Mouse (Mus musculus) MEL (cell line): ENCODE measurements at regions not wholly inside any gene's neighbourhood (a gene's known extent, or its start where the extent isn't known, plus 50 kb on each side); places are given as distances from the start of the nearest gene placed in this dataset.

Experiments used
- NELFE ChIP-seq: IDR thresholded peaks from 2 replicates; pipeline ENCODE4 v1.6.1; 2011; ENCODE audit warnings: low read depth, low read length, improper control_type of control experiment
- POLR2A ChIP-seq, 2 experiments: IDR thresholded peaks; 2 replicates each; pipeline ENCODE4 v1.6.1; 2011 to 2012; ENCODE audit warnings: low read length in 2 of 2, mild to moderate bottlenecking in 2 of 2, control low read depth in 1 of 2, improper control_type of control experiment in 1 of 2, low read depth in 1 of 2, moderate library complexity in 1 of 2; ENCODE audit not compliant: control insufficient read depth in 1 of 2, insufficient read depth in 1 of 2, poor library complexity in 1 of 2

- no peak for TF ChIP-seq POLR2A (IDR thresholded peaks at IDR 0.05; ENCODE audit: control insufficient read depth in 1 of 2, insufficient read depth in 1 of 2, low read depth in 1 of 2, low read length in 2 of 2, poor library complexity in 1 of 2)
- no peak for TF ChIP-seq NELFE
These were observed 156.9 kb upstream of the Sfrp2 start for GRCm38 (mm10) chr3:83609095-83609770.
